Mouse (Mus musculus) heart, adult 2 months (tissue): Measurements from ENCODE around the gene Glt8d2.

Experiments used
- CTCF ChIP-seq: fragments of 200-600 bp; IDR thresholded peaks from 2 replicates; pipeline ENCODE4 v1.8.1; 2022; ENCODE audit warnings: antibody characterized with exemption, mild to moderate bottlenecking, moderate library complexity
- EP300 ChIP-seq: fragments of 200-500 bp; IDR thresholded peaks from 2 replicates; pipeline ENCODE4 v1.6.1; 2011; ENCODE audit warnings: low read depth, low read length, control low read depth; ENCODE audit not compliant: insufficient read depth
- POLR2A ChIP-seq: fragments of 200-500 bp; IDR thresholded peaks from 2 replicates; pipeline ENCODE4 v1.6.1; 2011; ENCODE audit warnings: mild to moderate bottlenecking, low read depth, low read length, control low read depth; ENCODE audit not compliant: insufficient read depth

DNA sequence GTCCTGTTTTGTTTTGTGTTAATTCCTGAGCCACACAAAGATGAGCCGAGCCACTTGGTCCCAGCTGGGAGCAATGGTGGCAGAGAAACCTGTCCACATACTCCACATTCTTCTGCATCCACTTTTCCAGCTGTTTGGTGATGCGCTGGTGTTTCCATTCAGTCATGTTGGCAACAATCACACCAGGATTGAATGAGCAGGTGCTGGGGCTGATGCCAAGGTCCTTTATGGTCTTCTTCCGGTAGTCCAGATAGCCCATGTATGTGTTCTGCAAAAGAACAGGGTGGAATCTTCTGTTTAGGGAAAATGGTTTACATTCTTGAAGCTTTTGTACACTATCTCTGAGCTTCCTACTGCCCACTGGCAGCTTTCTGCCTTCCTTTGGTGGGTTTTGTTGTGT is 35.9 kb downstream of the Glt8d2 start:
- TF ChIP-seq CTCF (no peak), POLR2A (no peak), EP300 (no peak)
